Comparison of ENCODE assay signal across 9 mouse cellular contexts in genomic region chr4:80002738-80003635, GRCm38 (mm10).
DNase-seq lines count a peak whose midpoint lies in the region; ATAC-seq and TF ChIP-seq lines count a peak whose summit lies in the region.
"Had no signal": no experiment of that assay in that cellular context is flagged by ENCODE, and none has a peak within 500 bp of the region (broad histone marks: within the 10 kb centered on the region; RNA-seq: fewer than 3 reads in every experiment).

No protein-coding gene starts in this region.

- H3K36me3 ChIP-seq in lung, postnatal 0 days (ENCODE audit: insufficient read depth, low read length), result no peaks in the 10 kb centered on the region
- H3K36me3 ChIP-seq in limb, embryonic 12.5 days, result no peaks in the 10 kb centered on the region
- H3K36me3 ChIP-seq in stomach, embryonic 14.5 days (ENCODE audit: control insufficient read depth, insufficient read depth, low read length), result no peaks in the 10 kb centered on the region

- no peak overlapping the region for H3K27ac ChIP-seq in lung, postnatal 0 days (ENCODE audit: low read length)
- H3K27ac ChIP-seq in limb, embryonic 12.5 days, result no peak overlapping the region
- H3K27ac ChIP-seq in stomach, embryonic 14.5 days (ENCODE audit: low read length), result no peak overlapping the region

- WGBS in lung, postnatal 0 days, result 90% methylated on average over 14 of the region's 14 CpGs
- 91% methylated on average over 14 of the region's 14 CpGs for WGBS in limb, embryonic 12.5 days
- WGBS in stomach, embryonic 14.5 days, result 93% methylated on average over 14 of the region's 14 CpGs

- H3K4me3 ChIP-seq in lung, postnatal 0 days (ENCODE audit: low read depth, low read length), result no peak overlapping the region
- H3K4me3 ChIP-seq in limb, embryonic 12.5 days (replicated peaks), result no peak overlapping the region
- no peak overlapping the region for H3K4me3 ChIP-seq in stomach, embryonic 14.5 days (ENCODE audit: low read depth, low read length)

- peak; percentile 12 for DNase-seq in adrenal gland, postnatal 10 days
- DNase-seq in adrenal gland, postnatal 4 days (ENCODE audit: low spot score in 2 of 2), result no peak
- DNase-seq in lung, postnatal 0 days (ENCODE audit: low spot score), result no peak
- DNase-seq in lung, postnatal 36 days, result no peak
- no peak for DNase-seq in ovary, postnatal 14 days (ENCODE audit: low spot score)
- DNase-seq in thymus, adult 18-20 months, result no peak
- DNase-seq: heart, postnatal 10 days had no signal

- H3K4me2 ChIP-seq in lung, postnatal 0 days (replicated peaks; ENCODE audit: low read depth, low read length), result no peak overlapping the region
- no peak overlapping the region for H3K4me2 ChIP-seq in limb, embryonic 12.5 days
- no peak overlapping the region for H3K4me2 ChIP-seq in stomach, embryonic 14.5 days (replicated peaks; ENCODE audit: low read depth, low read length)

- H3K4me1 ChIP-seq in lung, postnatal 0 days (ENCODE audit: insufficient read depth, low read depth, low read length), result no peaks in the 10 kb centered on the region
- no peaks in the 10 kb centered on the region for H3K4me1 ChIP-seq in limb, embryonic 12.5 days (replicated peaks)
- no peaks in the 10 kb centered on the region for H3K4me1 ChIP-seq in stomach, embryonic 14.5 days (ENCODE audit: control insufficient read depth, insufficient read depth, low read length)

- TF ChIP-seq EP300 in lung, postnatal 0 days (IDR thresholded peaks at IDR 0.05), result no peak

- no peaks in the 10 kb centered on the region for H3K27me3 ChIP-seq in lung, postnatal 0 days (replicated peaks; ENCODE audit: insufficient read depth, low read length)
- H3K27me3 ChIP-seq in limb, embryonic 12.5 days, result no peaks in the 10 kb centered on the region
- no peaks in the 10 kb centered on the region for H3K27me3 ChIP-seq in stomach, embryonic 14.5 days (ENCODE audit: control insufficient read depth, insufficient read depth, low read length)

- H3K9me3 ChIP-seq in lung, postnatal 0 days (ENCODE audit: low read length), result no peaks in the 10 kb centered on the region
- H3K9me3 ChIP-seq in limb, embryonic 12.5 days, result no peaks in the 10 kb centered on the region
- H3K9me3 ChIP-seq in stomach, embryonic 14.5 days (ENCODE audit: control insufficient read depth, low read depth, low read length), result no peaks in the 10 kb centered on the region

- H3K9ac ChIP-seq in lung, postnatal 0 days (replicated peaks; ENCODE audit: low read depth), result no peak overlapping the region
- H3K9ac ChIP-seq in limb, embryonic 12.5 days (replicated peaks), result no peak overlapping the region
- H3K9ac ChIP-seq in stomach, embryonic 14.5 days (replicated peaks; ENCODE audit: low read depth, low read length), result no peak overlapping the region

- TF ChIP-seq CTCF in lung, postnatal 0 days (IDR thresholded peaks at IDR 0.05), result no peak

- ATAC-seq in lung, postnatal 0 days, result peak; percentile 100
- peak; percentile 100 for ATAC-seq in limb, embryonic 12.5 days (ENCODE audit: insufficient number of reproducible peaks, insufficient read depth, low FRiP score, low TSS enrichment, low read depth)
- ATAC-seq in stomach, embryonic 14.5 days (ENCODE audit: insufficient number of reproducible peaks, insufficient read depth, low FRiP score, low read depth), result peak; percentile 100
